Mouse (Mus musculus) liver, embryonic 14.5 days (tissue): ENCODE results near the gene Camk2d. TPM values are rescaled to one million over a fixed set of nuclear protein-coding genes. Genes with fewer than 3 reads are reported as not detected.

Source experiments
- ATAC-seq: fragments of 200-750 bp; cut with Nextera tagmentation; 2 replicates; pipeline ENCODE4 v1.8.0; 2017; ENCODE audit warnings: moderate number of reproducible peaks, mild to moderate bottlenecking, moderate library complexity; ENCODE audit not compliant: insufficient read depth
- DNase-seq, 3 experiments: peaks; one replicate each; pipeline ENCODE4 v3.0.0-alpha.2; 2012 to 2013; ENCODE audit warnings: low read depth in 3 of 3, low spot score in 3 of 3
- H3K27ac ChIP-seq: fragments of 300-500 bp; sonication (generic); 2 replicates; pipeline ENCODE4 v1.5.1; 2014; ENCODE audit warnings: moderate library complexity, mild to moderate bottlenecking, control low read depth, inconsistent platforms
- H3K27me3 ChIP-seq: fragments of 300-500 bp; sonication (generic); 2 replicates; pipeline ENCODE4 v1.6.1; 2014; ENCODE audit warnings: mild to moderate bottlenecking, low read length, moderate library complexity; ENCODE audit not compliant: control insufficient read depth, insufficient read depth
- H3K36me3 ChIP-seq: fragments of 300-500 bp; sonication (generic); replicated peaks from 2 replicates; pipeline ENCODE4 v1.6.1; 2014; ENCODE audit warnings: low read depth; ENCODE audit not compliant: control insufficient read depth, insufficient read depth
- H3K4me1 ChIP-seq, 2 experiments: fragments of 200-500 bp in 1 of 2; fragments of 300-500 bp in 1 of 2; sonication (generic) in 1 of 2; replicated peaks; 2 replicates each; pipeline ENCODE4 v1.6.1; 2012 to 2014; ENCODE audit warnings: antibody characterized with exemption in 1 of 2, inconsistent platforms in 1 of 2, low read length in 1 of 2; ENCODE audit not compliant: control insufficient read depth in 2 of 2, insufficient read depth in 2 of 2
- H3K4me2 ChIP-seq: fragments of 300-500 bp; sonication (generic); 2 replicates; pipeline ENCODE4 v1.6.1; 2014; ENCODE audit warnings: low read depth, mild to moderate bottlenecking, control low read depth, moderate library complexity
- H3K4me3 ChIP-seq, 2 experiments: fragments of 200-500 bp in 1 of 2; fragments of 300-500 bp in 1 of 2; sonication (generic) in 1 of 2; 2 replicates each; pipeline ENCODE4 v1.5.1; 2012 to 2014; ENCODE audit warnings: low read depth in 2 of 2, low read length in 2 of 2, mild to moderate bottlenecking in 2 of 2, control low read depth in 1 of 2, inconsistent platforms in 1 of 2, moderate library complexity in 1 of 2; ENCODE audit not compliant: insufficient read depth in 1 of 2
- H3K9ac ChIP-seq: fragments of 300-500 bp; sonication (generic); replicated peaks from 2 replicates; pipeline ENCODE4 v1.6.1; 2014; ENCODE audit warnings: mild to moderate bottlenecking, control low read depth, moderate library complexity
- H3K9me3 ChIP-seq: fragments of 300-500 bp; sonication (generic); 2 replicates; pipeline ENCODE4 v1.6.1; 2016; ENCODE audit warnings: low read length, mixed read lengths; ENCODE audit not compliant: control insufficient read depth
- CTCF ChIP-seq: IDR thresholded peaks from 2 replicates; pipeline ENCODE4 v1.5.1; 2016; ENCODE audit warnings: antibody characterized with exemption, low read depth, control low read depth
- EP300 ChIP-seq: IDR thresholded peaks from 2 replicates; pipeline ENCODE4 v1.6.1; 2016; ENCODE audit warnings: antibody characterized with exemption, low read depth
- WGBS: fragments of 180-500 bp; shearing (Covaris S2); extraction: QIAGEN DNeasy Blood & Tissue Kit; methylation state at CpG from one replicate; pipeline ENCODE4 v1.1.7; 2014; ENCODE audit not compliant: insufficient replicate concordance; 5-methylcytosine and 5-hydroxymethylcytosine counted together
- polyA plus RNA-seq, 2 experiments: library from polyadenylated mRNA; depleted of rRNA in 1 of 2; stranded (reverse) in 1 of 2; unstranded in 1 of 2; fragments of >200 nt; fragmentation: Nextera tagmentation in 1 of 2; extraction: Ambion mirVana in 1 of 2; gene quantifications; 2 replicates each; pipeline versions ENCODE4 v1.2.1 to v1.2.3; 2012 to 2014

The Camk2d gene
- polyA plus RNA-seq, 2 experiments: 2.2 to 3.7 TPM

- TF ChIP-seq EP300: no peak
- no peak for TF ChIP-seq CTCF
- 65% methylated on average over 4 of the region's 4 CpGs for WGBS
- no peak overlapping the region for H3K9ac ChIP-seq
- no peaks in the 10 kb centered on the region for H3K4me1 ChIP-seq
- H3K4me2 ChIP-seq: no peak overlapping the region
- no peaks in the 10 kb centered on the region for H3K27me3 ChIP-seq
- DNase-seq (no peak), ATAC-seq (no peak)
- H3K27ac ChIP-seq: no peak overlapping the region
- no peaks in the 10 kb centered on the region for H3K9me3 ChIP-seq
- H3K36me3 ChIP-seq: no peaks in the 10 kb centered on the region
- no peak overlapping the region for H3K4me3 ChIP-seq
These were observed 290.0 kb downstream of the Camk2d start for GRCm38 (mm10) chr3:126886090-126886489.

GRCm38 (mm10) chr3:126886644-126887043 is 290.5 kb downstream of the Camk2d start:
- Histone ChIP-seq H3K4me2 (no peak overlapping the region), H3K27ac (no peak overlapping the region), H3K9me3 (no peaks in the 10 kb centered on the region), H3K4me1 (no peaks in the 10 kb centered on the region), H3K4me3 (no peak overlapping the region), H3K36me3 (no peaks in the 10 kb centered on the region), H3K9ac (no peak overlapping the region), H3K27me3 (no peaks in the 10 kb centered on the region)
- DNase-seq (no peak), ATAC-seq (no peak)
- 64% methylated on average over 4 of the region's 4 CpGs for WGBS
- no peak for TF ChIP-seq EP300
- no peak for TF ChIP-seq CTCF

Other genes with a start within 250 kb of the Camk2d start
- not detected in 2 replicates for gene Arsj, start 232.6 kb upstream of the Camk2d start, polyA plus RNA-seq (2012; rRNA removed)
- gene Arsj, start 232.6 kb upstream of the Camk2d start, polyA plus RNA-seq (2014; fragmentation: Nextera tagmentation; extraction: Ambion mirVana): not detected in 2 replicates